Mouse (Mus musculus): ENCODE measurements around the gene Rinl.

- TF ChIP-seq POLR2A (IDR thresholded peaks at IDR 0.05; ENCODE audit: insufficient read length, low read depth) (no peak), TCF12 (IDR thresholded peaks at IDR 0.05; ENCODE audit: insufficient read depth, poor library complexity, severe bottlenecking) (no peak), SRF (IDR thresholded peaks at IDR 0.05; ENCODE audit: control insufficient read depth, insufficient read length, low read depth) (no peak), TCF3 (IDR thresholded peaks at IDR 0.05; ENCODE audit: insufficient read length, low read depth) (no peak), MYOD1 (IDR thresholded peaks at IDR 0.05; ENCODE audit: control insufficient read depth in 1 of 3, insufficient read length in 2 of 3, low read depth in 2 of 3) (peak in 2 of 3 experiments; percentile 50 to 77), MAX (IDR thresholded peaks at IDR 0.05; ENCODE audit: low read depth) (no peak), USF1 (IDR thresholded peaks at IDR 0.05; ENCODE audit: low read depth) (no peak), E2F4 (IDR thresholded peaks at IDR 0.05; ENCODE audit: insufficient read depth) (no peak), MYOG (IDR thresholded peaks at IDR 0.05; ENCODE audit: control insufficient read depth in 1 of 3, insufficient read depth in 1 of 3, insufficient read length in 2 of 3, low read depth in 2 of 3) (peak in 2 of 3 experiments; percentile 67 to 87), POLR2AphosphoS2 (IDR thresholded peaks at IDR 0.05; ENCODE audit: insufficient read length, low read depth) (peak; percentile 52)
Measured at GRCm38 (mm10) chr7:28833723-28834347, 45.1 kb downstream of the Rinl start, which contains the start of gene Lgals4.
